Mouse (Mus musculus): ENCODE measurements around the gene Uck2. TPM values are rescaled to one million over a fixed set of nuclear protein-coding genes. Genes with fewer than 3 reads are reported as not detected.

Uck2 gene
- total and polyA plus RNA-seq, 3 experiments: 191 to 643 (median 290) TPM

DNA sequence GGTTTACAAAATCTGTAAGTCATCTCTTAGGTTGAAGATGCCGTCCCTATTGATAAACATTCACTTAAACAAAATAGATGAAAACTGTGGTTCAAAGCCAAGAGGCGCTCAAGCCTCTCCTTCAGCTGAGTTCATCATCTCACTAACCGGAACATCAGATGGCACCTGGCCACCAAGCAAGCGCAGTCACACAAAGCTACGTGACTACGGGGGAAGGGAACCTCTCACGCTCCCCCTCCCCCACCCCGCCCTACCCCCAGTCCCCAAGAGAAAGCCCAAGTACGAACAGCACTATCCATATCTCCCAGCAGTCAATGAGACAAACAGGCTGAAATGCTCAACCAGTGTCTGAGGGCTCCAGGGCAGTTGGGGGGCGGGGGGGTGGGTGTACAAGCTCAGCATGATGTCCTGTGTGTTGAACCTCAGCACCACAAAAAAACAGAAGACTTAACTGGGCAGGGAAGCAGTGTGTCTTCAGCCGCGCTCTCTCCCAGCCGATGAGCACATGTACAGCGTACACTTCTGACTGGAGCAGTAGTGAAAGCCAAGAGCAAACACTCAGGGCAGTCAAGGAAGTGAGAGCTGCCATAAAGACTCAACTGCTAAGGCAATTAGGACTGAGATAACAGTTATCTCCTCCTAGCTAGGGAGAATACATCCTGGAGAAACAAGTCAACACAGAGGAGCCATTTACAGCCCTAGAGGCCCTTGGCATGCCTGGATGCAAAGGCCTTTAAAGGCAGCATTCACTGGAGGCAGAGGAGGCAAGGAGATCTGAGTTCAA lies 11.5 kb downstream of the Uck2 start:
- H3K9ac ChIP-seq (ENCODE audit: control insufficient read depth, low read depth, low read length, poor library complexity, severe bottlenecking): peak overlapping the region; percentile 56
- DNase-seq (ENCODE audit: low read depth, low spot score): peak; percentile 89
- H3K27me3 ChIP-seq (ENCODE audit: control insufficient read depth in 1 of 2, insufficient read depth in 2 of 2, low read length in 2 of 2): no peaks in the 10 kb centered on the region
- peak overlapping the region; percentile 94 for H3K27ac ChIP-seq (ENCODE audit: control insufficient read depth, low read depth, low read length)
- peak overlapping the region; percentile 41 to 66 for H3K4me3 ChIP-seq (ENCODE audit: control insufficient read depth in 1 of 2, insufficient read depth in 1 of 2, low read depth in 2 of 2, low read length in 2 of 2)
- H3K9me3 ChIP-seq (replicated peaks; ENCODE audit: insufficient read depth, low read length): no peaks in the 10 kb centered on the region
- peaks cover 33 to 64% of the 10 kb centered on the region in 2 experiments for H3K4me1 ChIP-seq (ENCODE audit: control insufficient read depth in 1 of 2, insufficient read depth in 2 of 2, low read length in 2 of 2)
- peaks cover 88% of the 10 kb centered on the region for H3K79me2 ChIP-seq (ENCODE audit: control insufficient read depth, insufficient read depth, low read length, poor library complexity)
- peaks cover 2 to 54% of the 10 kb centered on the region in 2 experiments; a peak in 3 of 4 replicates for H3K36me3 ChIP-seq (ENCODE audit: control insufficient read depth in 1 of 2, insufficient read depth in 2 of 2, low read length in 2 of 2)
- TF ChIP-seq RCOR1 (IDR thresholded peaks at IDR 0.05; ENCODE audit: low read depth, low read length) (peak; percentile 73), ELF1 (IDR thresholded peaks at IDR 0.05; ENCODE audit: low read depth, low read length) (peak; percentile 46; the same call in 1 of the 2 replicates), NRF1 (IDR thresholded peaks at IDR 0.05; ENCODE audit: insufficient read depth, low read depth, low read length, poor library complexity, severe bottlenecking) (peak; percentile 58), CTCF (IDR thresholded peaks at IDR 0.05 in 2 of 3, conservative IDR thresholded peaks at IDR 0.05 in 1 of 3; ENCODE audit: control insufficient read depth in 1 of 3, insufficient read depth in 1 of 3, low read depth in 2 of 3, low read length in 3 of 3, poor library complexity in 1 of 3, severe bottlenecking in 1 of 3) (no peak), SIN3A (IDR thresholded peaks at IDR 0.05; ENCODE audit: low read length) (peak; percentile 94), MAZ (IDR thresholded peaks at IDR 0.05; ENCODE audit: low read depth, low read length) (peak; percentile 76; the same call in 1 of the 2 replicates), ETS1 (IDR thresholded peaks at IDR 0.05; ENCODE audit: low read depth, low read length) (peak; percentile 81), MAX (IDR thresholded peaks at IDR 0.05; ENCODE audit: low read length) (peak; percentile 82), MXI1 (IDR thresholded peaks at IDR 0.05; ENCODE audit: low read depth, low read length) (peak; percentile 91; the same call in 1 of the 2 replicates), MAFK (IDR thresholded peaks at IDR 0.05; ENCODE audit: borderline replicate concordance, low read depth, low read length) (0 out of 2 replicates have a peak, but pooled peaks have one; percentile 26), SMC3 (IDR thresholded peaks at IDR 0.05; ENCODE audit: low read depth, low read length) (no peak), ZC3H11A (IDR thresholded peaks at IDR 0.05; ENCODE audit: low read depth, low read length) (no peak), GATA1 (IDR thresholded peaks at IDR 0.05; ENCODE audit: low read depth, low read length) (peak; percentile 95), POLR2AphosphoS5 (IDR thresholded peaks at IDR 0.05; ENCODE audit: borderline replicate concordance, low read depth, low read length) (no peak), MYC (IDR thresholded peaks at IDR 0.05; ENCODE audit: low read depth, low read length) (peak; percentile 80; the same call in 1 of the 2 replicates), TCF12 (IDR thresholded peaks at IDR 0.05; ENCODE audit: low read depth, low read length) (peak; percentile 83), UBTF (IDR thresholded peaks at IDR 0.05; ENCODE audit: borderline replicate concordance, insufficient read depth, low read depth, low read length) (no peak), CHD2 (IDR thresholded peaks at IDR 0.05; ENCODE audit: low read length) (peak; percentile 85), POLR2AphosphoS2 (IDR thresholded peaks at IDR 0.05; ENCODE audit: low read length) (0 out of 2 replicates have a peak, but pooled peaks have one; percentile 43), ZNF384 (IDR thresholded peaks at IDR 0.05; ENCODE audit: low read depth, low read length) (0 out of 2 replicates have a peak, but pooled peaks have one; percentile 18), HCFC1 (IDR thresholded peaks at IDR 0.05; ENCODE audit: low read depth, low read length) (0 out of 2 replicates have a peak, but pooled peaks have one; percentile 57), NELFE (IDR thresholded peaks at IDR 0.05; ENCODE audit: low read depth, low read length) (peak; percentile 28; the same call in 1 of the 2 replicates), CHD1 (IDR thresholded peaks at IDR 0.05; ENCODE audit: low read depth, low read length) (peak; percentile 40; the same call in 1 of the 2 replicates), MYB (IDR thresholded peaks at IDR 0.05; ENCODE audit: low read depth, low read length) (peak; percentile 53), POLR2A (IDR thresholded peaks at IDR 0.05; ENCODE audit: control insufficient read depth in 1 of 2, insufficient read depth in 1 of 2, low read depth in 1 of 2, low read length in 2 of 2, poor library complexity in 1 of 2) (no peak), TBP (IDR thresholded peaks at IDR 0.05; ENCODE audit: low read depth, low read length) (peak; percentile 83), KAT2A (conservative IDR thresholded peaks at IDR 0.05; ENCODE audit: low read depth, low read length) (no peak), JUND (IDR thresholded peaks at IDR 0.05; ENCODE audit: low read depth, low read length) (no peak), EP300 (IDR thresholded peaks at IDR 0.05; ENCODE audit: low read depth in 1 of 2, low read length in 2 of 2) (peak; percentile 86 to 88), USF2 (IDR thresholded peaks at IDR 0.05; ENCODE audit: borderline replicate concordance in 1 of 2, insufficient read depth in 1 of 2, low read depth in 1 of 2, low read length in 2 of 2) (no peak), USF1 (IDR thresholded peaks at IDR 0.05; ENCODE audit: low read depth, low read length) (0 out of 2 replicates have a peak, but pooled peaks have one; percentile 32), GABPA (IDR thresholded peaks at IDR 0.05; ENCODE audit: low read depth, low read length) (no peak), RAD21 (IDR thresholded peaks at IDR 0.05; ENCODE audit: low read depth, low read length) (no peak), BHLHE40 (IDR thresholded peaks at IDR 0.05; ENCODE audit: borderline replicate concordance, low read depth, low read length) (peak; percentile 46; the same call in 1 of the 2 replicates), ZKSCAN1 (IDR thresholded peaks at IDR 0.05; ENCODE audit: low read depth, low read length) (no peak)
